Mouse (Mus musculus) activated CD4-positive, CD25-positive, alpha-beta regulatory T cell, adult 4 months (primary cell): ENCODE measurements at regions not wholly inside any gene's neighbourhood (a gene's known extent, or its start where the extent isn't known, plus 50 kb on each side); places are given as distances from the start of the nearest gene placed in this dataset.
"Not testable (repeated sequence)": the region's sequence is repeated elsewhere in the genome, so short reads cannot be mapped to it uniquely, and the experiment has no call there.

Experiments used
- ATAC-seq: one replicate; pipeline ENCODE4 v1.8.0; 2017

DNA sequence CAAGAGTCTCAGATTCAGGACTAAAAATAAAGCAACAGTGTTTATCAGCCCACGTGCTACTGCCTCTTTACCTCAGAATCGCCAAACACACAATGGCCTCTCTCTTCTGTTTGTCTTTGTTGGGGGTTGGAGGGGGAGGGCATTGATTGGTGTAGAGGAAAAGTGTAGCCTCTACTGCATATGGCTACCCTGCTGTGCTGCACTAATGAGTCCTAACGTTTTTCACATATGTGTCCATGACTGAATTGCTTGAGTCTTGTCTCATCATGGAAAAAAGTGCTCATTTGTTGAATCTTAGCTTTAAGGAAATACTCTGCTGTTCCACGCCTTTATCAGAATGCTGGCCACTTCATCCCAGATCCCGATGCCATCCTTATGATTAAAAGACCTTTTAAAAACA, 459.7 kb upstream of the N6amt1 start:
- ATAC-seq = no peak

DNA sequence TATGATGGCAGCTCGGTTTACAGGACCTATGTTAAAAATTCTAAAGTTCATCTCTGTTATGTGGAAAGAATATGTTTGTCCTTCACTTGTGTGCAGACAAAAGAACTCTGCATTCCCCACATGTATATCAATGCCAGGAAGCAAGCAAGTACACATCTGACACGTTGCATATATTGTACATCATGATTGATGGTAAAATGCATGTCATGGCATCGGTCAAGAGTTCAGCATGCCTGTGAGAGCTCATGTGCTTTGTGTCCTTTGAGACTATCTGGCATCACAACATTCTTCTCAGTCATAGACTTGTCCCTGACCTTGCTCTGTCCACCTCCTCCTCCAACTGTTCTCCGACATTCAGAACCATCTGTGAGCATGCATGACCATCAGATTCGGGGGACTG, 465.6 kb upstream of the N6amt1 start:
- ATAC-seq = no peak

DNA sequence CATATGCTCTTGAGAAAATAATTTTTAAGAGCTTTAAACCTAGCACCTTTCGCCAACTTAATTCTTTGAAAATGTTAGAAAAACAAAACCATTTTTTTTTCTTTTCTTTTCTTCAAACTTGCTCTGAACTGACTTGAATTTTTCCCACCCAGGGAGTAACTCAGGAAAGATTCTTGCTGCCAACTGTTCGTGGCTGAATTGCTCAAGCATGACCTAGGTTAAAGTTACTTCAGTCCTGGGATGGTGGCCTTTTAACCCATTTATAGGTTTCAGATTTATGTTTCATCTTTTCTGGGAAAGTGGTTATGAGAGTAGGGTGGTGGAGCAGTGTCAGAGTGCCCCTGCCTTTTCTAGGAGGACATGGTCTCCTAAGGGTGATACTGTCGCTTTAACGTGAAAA, 466.4 kb upstream of the N6amt1 start:
- no peak for ATAC-seq

DNA sequence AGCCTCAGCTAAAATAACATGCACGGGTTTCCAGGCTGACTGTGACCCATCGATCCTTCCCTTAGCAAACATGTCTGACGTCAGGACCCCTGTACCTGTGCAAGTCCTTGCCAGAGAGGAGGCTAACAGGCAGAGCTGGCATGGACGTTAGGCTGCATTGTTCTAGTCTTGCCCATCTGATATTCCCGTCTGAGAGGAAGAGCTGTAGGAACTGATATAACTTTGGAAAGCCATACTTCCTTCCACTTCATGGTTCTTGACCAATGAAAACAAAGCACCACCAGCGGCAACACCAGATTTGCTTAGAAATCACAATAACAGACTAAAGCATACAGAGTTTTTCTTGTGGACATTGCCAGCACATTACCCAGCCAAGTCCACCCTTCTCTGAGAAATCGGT, 470.1 kb upstream of the N6amt1 start:
- no peak for ATAC-seq

DNA sequence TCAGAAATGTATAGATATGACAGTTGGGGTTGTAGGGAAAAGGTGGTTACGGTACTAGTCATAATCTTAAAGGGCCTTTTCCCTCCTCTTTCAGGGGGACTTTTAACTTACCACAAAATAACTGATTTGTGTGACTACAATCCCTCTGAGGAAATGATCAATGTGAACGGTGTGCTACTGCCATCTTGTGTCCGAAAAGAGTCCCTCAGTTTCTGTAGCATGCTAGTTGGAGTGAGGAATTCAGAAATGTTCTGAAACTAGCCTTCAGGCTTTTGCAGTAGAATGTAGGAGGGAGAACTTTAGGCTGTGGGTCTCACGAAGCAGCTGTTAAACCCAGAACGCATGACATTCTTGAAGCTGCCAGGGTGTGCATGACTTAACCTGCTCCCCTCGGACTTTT, 471.5 kb upstream of the N6amt1 start:
- ATAC-seq = no peak

DNA sequence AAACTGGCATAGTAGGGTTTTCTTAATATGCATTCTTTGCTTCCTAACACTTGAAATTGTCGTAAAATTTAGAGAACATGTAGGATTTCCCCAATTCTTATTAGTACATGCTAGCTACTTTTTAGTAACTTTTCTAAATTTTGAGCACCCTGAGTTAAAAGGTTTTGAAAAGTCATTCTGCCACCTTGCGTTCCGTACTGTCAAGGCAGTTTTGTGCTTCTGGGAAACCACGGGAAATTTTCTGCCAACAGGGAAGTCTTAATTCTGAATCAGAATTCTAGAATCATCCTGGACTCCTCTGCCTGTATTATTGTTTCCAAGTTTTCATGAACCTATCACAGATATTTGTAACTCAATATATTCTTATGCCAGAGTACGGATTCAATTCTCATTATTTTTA, 472.4 kb upstream of the N6amt1 start:
- ATAC-seq = no peak

DNA sequence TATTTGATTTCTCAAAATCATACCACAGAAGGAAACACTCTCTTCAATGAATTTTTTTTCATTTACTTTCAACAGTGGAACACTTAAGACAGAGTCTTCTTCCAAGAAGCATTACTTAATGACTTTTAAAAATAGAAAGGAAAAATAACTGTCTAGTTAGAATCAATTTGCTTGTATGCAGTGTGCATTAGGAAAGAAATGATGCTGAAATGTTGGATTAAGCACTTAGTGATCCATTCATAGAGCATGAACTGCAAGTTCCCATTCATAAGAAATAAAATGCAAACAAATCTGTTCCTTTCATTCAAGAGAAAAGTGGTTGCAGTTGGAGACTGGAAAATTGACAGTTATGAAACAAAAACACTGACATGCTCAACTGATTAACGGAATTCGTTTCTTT, 493.2 kb upstream of the N6amt1 start:
- ATAC-seq = no peak

DNA sequence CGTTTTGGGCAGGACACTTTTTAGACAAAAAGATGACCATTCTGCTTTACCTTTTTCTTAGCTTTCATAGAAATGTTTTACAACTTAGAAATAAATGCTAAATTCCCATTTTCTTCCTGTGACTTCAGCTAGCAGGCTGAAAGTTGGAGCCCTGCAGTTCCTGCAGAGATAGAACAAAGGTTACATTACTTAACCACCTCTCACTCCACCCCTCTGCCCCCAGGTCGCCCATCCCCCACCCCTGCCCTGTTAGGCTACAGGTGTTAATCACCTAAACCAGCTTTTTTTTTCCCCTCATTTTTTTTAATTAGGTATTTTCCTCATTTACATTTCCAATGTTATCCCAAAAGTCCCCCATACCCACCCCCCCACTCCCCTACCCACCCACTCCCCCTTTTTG, 498.1 kb upstream of the N6amt1 start:
- ATAC-seq = no peak

DNA sequence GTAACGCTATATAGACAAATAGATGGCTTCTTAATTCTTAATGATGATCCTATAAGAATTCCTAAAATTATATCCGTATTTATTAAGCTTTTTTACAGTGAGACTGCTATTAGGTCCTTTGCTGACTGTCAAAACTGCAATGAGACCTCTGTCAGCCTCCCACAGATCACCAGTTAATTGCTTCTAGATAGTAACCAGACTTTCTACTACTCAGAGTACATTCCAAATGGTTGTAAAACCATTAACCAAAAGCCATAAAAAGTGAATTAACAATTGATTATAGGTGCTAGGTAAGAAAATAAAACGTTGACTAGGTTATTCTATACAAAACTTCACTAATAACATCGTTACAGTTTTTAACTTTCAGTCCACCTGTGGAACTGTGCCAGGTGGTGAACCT, 498.7 kb upstream of the N6amt1 start:
- no peak for ATAC-seq

DNA sequence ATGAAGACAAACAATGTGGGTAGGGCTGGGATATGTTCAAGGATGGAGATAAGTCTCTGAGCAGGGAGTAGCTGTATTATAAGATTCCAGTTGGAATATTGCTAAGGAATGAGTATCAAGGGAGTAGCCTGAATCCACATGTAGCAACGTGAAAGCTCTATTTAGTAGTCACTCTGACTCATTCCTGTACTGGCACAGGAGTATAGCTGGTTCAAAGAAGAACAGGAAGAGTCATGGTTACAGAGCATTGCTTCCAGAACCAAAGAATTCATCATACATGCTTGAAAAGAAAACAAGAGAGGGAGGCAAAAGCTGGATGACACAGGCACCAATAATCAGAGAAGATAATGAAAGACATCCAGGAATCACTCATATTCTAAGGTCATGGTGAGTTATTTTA, 500.6 kb upstream of the N6amt1 start:
- no peak for ATAC-seq

DNA sequence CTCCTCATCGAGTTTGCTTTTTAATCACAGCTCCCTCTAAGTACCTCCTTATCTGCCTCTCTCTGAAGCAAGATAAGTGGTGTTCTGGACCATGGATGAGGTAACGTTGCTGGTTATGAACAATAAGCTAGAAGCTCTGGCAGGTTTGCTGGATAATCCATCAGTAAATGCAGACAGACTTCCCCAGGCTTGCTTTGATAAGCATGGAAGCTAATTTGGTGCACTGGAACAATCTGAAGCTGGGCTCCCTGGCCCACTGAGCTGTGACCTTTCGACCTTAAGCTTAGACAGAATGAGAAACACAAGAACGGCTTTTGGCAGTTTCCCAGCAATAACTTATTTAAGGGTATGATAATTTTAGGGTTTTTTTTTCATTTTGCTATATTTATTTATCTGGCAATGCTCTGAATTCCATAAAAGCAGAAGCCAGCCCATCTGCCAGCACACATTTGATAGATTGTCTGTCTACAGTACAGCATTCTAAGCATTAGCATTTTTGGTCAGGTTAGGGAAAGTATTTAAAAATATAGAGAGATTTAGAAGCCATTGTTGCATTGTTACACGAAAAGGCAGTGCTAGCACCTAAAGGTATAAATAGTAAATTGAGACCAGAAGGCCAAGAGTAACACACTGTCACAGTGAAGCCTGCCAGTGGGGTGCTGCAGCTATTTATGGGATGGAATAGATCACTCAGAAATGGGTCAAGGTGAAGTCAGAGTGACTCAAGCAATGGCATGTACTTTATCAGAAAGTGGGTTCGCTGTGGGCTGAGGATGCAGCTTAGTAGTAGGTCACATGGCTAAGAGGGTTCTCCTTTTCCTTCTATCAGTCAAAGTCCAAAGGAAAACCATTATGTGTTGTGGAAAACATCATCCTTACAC, 515.3 kb upstream of the N6amt1 start:
- ATAC-seq = no peak

DNA sequence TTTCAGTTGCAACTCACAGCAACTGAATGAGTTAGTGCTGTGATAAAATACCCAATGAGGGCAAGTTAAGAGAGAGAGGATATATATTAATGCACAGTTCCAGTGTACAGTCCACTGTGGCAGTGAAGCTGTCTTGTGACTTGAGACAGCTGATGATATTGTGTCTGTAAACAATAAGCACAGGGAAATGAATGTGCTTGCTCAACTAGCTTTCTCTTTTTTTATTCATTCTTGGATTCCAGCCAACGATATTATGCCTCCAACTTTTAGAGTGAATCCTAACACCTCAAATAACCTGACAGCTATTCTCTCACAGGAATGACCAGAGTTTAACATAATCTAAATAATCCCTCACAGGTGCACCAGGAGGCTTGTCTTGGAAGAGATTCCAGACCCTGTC, 526.3 kb upstream of the N6amt1 start:
- ATAC-seq = no peak

DNA sequence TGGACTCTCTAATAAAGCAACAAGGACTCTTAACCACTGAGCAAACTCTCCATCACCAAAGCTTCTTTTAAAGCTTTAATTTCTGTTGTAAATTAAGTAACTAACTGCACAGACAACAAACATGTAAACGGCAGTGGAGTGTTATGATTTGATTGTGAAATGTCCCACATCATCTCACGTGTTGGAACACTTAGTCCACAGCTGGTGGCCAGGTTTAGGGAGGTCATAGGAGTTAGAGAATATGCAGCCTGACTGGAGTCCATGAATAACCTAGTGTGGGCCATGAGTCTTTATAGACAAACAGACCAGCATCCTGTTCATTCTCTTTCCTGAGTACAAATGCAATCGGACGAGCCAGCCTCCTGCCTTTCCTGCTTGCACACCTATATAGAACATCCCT, 527.3 kb upstream of the N6amt1 start:
- no peak for ATAC-seq

DNA sequence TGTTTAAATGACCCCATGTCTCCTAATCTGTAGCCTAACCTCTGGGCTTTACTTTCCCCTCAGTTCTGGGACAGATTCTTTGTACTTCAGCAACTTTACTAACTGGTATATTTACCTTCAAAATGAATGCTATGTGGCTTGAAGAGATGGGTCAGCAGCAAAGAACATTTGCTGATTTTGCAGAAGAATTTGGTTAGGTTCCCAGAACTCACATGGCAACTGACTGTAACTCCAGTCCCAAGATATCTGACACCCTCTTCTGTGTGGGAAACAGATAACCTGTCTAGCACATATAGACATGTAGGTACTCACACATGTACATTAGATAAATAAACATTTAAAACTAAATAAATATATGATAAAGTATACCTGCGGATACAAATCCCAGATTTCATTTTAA, 530.5 kb upstream of the N6amt1 start:
- no peak for ATAC-seq

DNA sequence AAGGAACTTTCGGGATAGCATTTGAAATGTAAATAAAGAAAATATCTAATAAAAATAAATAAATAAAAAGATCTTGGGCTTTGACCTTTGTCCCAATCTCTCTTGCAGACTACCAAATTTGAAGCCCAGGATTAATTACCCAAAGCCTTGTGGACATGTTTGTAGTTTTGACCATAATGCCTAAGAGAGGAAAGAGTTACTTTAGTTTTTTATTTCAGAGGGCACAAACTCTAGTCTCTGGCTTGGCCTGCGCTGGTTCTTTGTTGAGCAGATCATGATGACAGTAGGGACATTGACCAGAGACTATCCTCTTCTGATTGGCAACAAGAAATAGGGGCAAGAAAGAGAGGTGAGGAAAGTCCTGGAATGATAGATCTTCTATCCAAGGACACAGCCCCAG, 532.4 kb upstream of the N6amt1 start:
- no peak for ATAC-seq

DNA sequence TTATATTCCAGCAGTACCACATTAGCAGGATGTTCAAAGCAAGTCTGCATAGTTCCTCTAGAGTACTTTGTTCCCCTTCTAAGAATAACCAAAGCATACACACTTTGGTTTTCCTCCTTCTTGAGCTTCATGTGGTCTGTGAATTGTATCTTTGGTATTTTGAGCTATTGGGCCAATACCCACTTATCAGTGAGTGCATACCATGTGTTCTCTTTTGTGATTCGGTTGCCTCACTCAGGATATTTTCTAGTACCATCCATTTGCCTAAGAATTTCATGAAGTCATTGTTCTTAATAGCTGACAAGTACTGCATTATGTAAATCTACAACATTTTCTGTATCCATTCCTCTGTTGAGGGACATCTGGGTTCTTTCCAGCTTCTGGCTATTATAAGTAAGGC, 535.3 kb upstream of the N6amt1 start:
- ATAC-seq = not testable (repeated sequence)

DNA sequence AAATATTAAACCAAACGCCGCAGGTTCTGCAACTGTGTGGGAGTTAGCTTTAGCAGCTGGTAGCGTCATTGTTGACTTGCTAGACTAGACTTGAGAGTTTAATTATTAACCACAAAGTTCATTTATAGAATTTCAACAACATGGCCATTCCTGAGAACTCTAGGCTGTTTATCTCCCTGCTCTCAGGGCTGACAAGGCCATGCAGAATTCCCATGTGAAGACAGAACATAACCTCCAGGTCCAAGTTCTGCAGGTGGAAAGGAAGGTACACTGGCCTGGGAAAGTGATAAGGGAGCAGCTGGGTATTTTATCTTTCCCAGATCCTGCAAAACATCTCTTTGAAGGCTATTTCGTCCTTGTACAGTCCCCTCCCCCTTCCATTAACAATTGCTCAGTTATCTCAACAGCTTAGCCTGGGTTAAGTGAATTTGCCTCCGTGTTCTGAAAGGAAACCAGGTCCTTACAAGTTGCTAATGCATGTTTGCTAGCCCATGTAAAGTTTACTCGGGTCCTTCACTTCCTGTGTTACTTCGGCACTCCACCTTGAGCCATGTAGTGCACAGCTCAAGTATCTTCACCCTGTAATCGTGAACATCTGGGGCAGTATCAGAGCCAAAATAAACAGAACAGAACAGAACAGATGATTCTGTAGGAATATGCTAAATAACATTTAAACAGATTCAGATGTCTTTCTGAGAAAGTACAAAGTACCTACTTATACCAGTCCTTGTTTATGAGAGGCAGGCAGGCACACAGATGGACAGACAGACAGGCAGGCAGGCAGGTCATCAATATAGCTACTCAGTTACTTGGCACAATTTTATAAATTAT, 537.0 kb upstream of the N6amt1 start:
- no peak for ATAC-seq

DNA sequence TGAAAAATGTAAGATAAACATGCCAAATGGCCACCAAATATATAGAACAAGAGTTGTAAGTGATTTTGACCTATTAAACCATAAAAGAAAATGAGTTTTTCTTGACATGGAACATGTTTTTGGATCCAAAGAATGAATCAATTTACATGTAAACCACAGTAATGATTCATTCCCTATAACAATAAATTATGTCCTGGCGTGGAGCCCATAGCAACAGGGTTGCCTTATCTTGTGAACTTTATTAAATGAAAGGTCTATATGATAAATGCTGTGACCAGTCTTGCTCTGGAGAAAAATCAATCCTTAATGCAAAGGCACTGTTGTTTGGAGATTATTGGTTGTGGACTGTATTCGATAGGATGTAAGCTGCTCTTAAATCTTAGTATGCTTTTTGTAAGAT, 538.0 kb upstream of the N6amt1 start:
- ATAC-seq = no peak

DNA sequence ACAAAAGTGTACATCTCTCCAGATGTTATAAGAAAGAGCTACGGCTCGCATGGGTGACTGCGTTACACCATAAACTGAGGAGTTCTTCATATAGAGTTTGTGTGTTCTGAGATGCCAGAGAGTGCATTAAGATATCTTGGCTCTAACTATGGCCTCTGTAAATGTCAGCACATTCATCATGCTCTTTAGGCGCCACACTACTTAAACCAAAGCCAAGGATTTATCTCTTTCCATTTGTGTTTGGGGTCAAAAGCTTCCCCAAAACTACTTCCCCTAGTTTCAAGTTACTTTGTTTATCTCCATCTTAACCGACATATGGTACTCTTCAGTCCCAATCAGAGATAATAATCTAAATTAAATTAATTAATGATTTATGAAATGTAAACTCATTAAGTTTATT, 541.3 kb upstream of the N6amt1 start:
- no peak for ATAC-seq

DNA sequence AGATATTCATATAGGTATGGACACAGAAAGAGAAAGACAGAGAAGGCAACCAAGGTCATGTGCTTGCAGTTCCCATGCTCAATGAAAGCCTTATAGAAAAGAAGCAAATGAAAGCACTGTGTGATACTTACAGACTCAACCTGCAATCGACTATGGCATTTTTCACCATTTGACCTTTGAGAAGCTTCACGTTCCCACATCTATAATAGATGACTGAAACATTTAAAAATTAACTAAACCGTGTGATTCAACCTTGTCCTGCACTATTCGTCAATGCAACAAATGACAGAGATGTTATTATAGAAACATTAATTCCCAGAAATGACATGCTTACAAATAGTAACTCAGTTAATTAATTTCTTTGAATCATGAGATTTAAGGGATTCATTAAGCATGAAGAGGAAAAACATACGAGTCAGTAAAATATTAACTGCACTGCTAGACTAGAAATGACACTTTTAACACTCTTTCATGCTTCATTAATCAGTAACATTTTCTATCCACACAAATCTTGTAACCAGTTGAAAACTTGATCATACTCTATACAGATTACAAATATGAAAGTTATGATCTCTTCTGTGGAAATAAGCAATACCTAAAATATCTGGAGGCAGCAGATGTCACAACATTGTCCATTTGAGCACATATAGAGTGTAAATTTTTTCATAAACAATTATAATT, 545.2 kb upstream of the N6amt1 start:
- no peak for ATAC-seq

DNA sequence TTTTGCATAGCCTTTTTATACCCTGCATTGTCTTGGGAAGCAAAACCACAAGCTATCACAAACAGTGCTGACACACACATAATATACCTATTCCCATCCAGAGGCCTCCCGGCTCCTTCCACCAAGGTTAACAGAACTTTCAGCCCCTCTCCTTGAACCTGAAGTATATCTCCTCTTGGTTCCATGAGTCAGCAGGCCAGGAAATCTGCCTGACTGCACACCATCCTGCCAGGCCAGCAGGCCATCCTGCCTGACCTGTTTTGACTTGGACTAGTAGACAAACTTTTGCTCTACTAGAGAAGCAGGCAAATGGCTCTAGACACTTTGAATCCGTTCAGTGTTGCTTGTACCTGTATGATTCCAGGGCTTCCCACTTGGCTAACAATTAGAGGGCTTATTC, 547.6 kb upstream of the N6amt1 start:
- no peak for ATAC-seq

DNA sequence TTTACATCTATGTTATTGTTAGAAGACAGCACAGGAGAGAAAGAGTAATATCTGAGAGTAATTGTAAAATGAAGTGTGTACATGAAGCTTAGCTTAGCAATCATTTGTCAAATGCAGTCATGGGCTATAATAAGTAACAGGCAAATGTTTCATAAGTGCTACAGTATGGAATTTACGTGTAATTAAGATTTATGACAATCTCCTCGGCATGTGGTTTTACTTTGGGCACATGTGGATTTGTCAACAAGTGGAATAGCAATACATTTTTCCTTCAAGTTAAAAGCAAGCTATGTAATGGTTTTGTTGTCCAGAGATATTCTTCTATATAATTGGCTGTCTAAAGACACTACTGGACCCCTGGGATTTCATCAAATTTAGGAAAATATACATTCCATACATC, 577.9 kb upstream of the N6amt1 start:
- ATAC-seq = no peak

DNA sequence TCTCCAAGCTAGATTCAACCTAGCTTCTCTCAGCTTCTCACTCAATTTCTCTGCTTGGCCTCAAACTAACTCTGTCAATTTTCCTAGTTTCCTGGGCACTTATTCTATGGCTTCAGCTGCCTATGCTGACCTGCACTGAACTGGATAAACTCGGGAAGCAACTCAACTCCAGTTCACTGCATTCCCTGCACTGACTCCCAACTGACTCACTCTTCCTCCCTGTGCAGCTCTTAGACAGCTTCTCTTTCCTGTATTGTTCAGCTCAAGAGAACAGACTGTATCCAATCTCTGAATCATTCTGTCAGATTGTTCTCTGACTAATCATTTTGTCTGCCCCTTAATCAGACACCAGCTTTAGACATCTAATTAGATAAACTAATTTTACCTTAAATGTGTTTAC, 581.4 kb upstream of the N6amt1 start:
- no peak for ATAC-seq

DNA sequence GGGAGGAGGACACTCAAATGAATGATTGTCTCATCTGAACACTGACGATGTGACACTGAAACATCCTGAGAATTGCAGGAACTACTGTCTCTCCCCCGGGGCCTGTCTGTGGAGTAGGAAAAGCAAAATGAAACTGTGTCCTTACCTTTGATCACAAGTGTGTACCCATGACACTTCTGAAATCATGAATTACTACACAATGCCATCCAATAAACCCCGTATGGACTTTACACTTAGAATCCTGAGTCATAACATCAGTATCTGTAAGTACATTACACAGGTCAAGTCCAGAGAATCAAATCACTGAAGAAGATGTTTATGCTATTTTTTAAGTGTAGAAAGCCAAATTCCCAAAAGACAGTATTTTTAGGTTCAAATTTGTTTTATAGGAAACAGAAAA, 585.1 kb upstream of the N6amt1 start:
- ATAC-seq = no peak
